Mouse (Mus musculus): ENCODE data around the gene Best2. TPM values are rescaled to one million over a fixed set of nuclear protein-coding genes. Genes with fewer than 3 reads are reported as not detected.

Best2 gene
- polyA plus RNA-seq, 1 experiment from 2014 or later = not detected

Small RNA genes within 50 kb of the gene (microRNA-seq; reads per million reads assigned to microRNA genes)
- 1.1 reads per million for gene Mir7070

Other genes with a start within 250 kb of the Best2 start
- gene Nfix, start 214.2 kb downstream of the Best2 start, polyA plus RNA-seq (2014; fragmentation: Nextera tagmentation; extraction: Ambion mirVana) = 16.3 and 16.8 TPM in 2 replicates
- 5.9 and 6.6 TPM in 2 replicates for gene Dand5, start 191.7 kb downstream of the Best2 start, polyA plus RNA-seq (2014; fragmentation: Nextera tagmentation; extraction: Ambion mirVana)
- gene Gadd45gip1, start 183.0 kb downstream of the Best2 start, polyA plus RNA-seq (2014; fragmentation: Nextera tagmentation; extraction: Ambion mirVana) = 49.9 and 53.0 TPM in 2 replicates
- gene Rad23a, start 173.9 kb downstream of the Best2 start, polyA plus RNA-seq (2014; fragmentation: Nextera tagmentation; extraction: Ambion mirVana) = 122 and 125 TPM in 2 replicates
- gene Calr, start 167.6 kb downstream of the Best2 start, polyA plus RNA-seq (2014; fragmentation: Nextera tagmentation; extraction: Ambion mirVana) = 500 and 527 TPM in 2 replicates
- 47.6 and 50.7 TPM in 2 replicates for gene Farsa, start 157.5 kb downstream of the Best2 start, polyA plus RNA-seq (2014; fragmentation: Nextera tagmentation; extraction: Ambion mirVana)
- gene Syce2, start 142.4 kb downstream of the Best2 start, polyA plus RNA-seq (2014; fragmentation: Nextera tagmentation; extraction: Ambion mirVana) = 23.7 and 25.2 TPM in 2 replicates
- 34.0 and 38.6 TPM in 2 replicates for gene Gcdh, start 120.6 kb downstream of the Best2 start, polyA plus RNA-seq (2014; fragmentation: Nextera tagmentation; extraction: Ambion mirVana)
- gene Klf1, start 112.6 kb downstream of the Best2 start, polyA plus RNA-seq (2014; fragmentation: Nextera tagmentation; extraction: Ambion mirVana) = 1.8 and 2.5 TPM in 2 replicates
- gene Dnase2a, start 106.0 kb downstream of the Best2 start, polyA plus RNA-seq (2014; fragmentation: Nextera tagmentation; extraction: Ambion mirVana) = 4.5 and 5.5 TPM in 2 replicates
- gene Mast1, start 77.2 kb downstream of the Best2 start, polyA plus RNA-seq (2014; fragmentation: Nextera tagmentation; extraction: Ambion mirVana) = 0.08 and 0.23 TPM in 2 replicates
- gene Rtbdn, start 67.5 kb downstream of the Best2 start, polyA plus RNA-seq (2014; fragmentation: Nextera tagmentation; extraction: Ambion mirVana) = 0.12 TPM in 1 of 2 replicates, not detected in the other
- gene Gm49661, start 45.1 kb downstream of the Best2 start, polyA plus RNA-seq (2014; fragmentation: Nextera tagmentation; extraction: Ambion mirVana) = not detected in 2 replicates
- 792 and 804 TPM in 2 replicates for gene Prdx2, start 44.9 kb downstream of the Best2 start, polyA plus RNA-seq (2014; fragmentation: Nextera tagmentation; extraction: Ambion mirVana)
- 71.8 and 80.8 TPM in 2 replicates for gene Rnaseh2a, start 44.8 kb downstream of the Best2 start, polyA plus RNA-seq (2014; fragmentation: Nextera tagmentation; extraction: Ambion mirVana)
- 10.1 and 10.9 TPM in 2 replicates for gene Junb, start 35.8 kb downstream of the Best2 start, polyA plus RNA-seq (2014; fragmentation: Nextera tagmentation; extraction: Ambion mirVana)
- gene Hook2, start 23.9 kb downstream of the Best2 start, polyA plus RNA-seq (2014; fragmentation: Nextera tagmentation; extraction: Ambion mirVana) = 5.0 and 5.1 TPM in 2 replicates
- 91.5 and 109 TPM in 2 replicates for gene Asna1, start 10.8 kb upstream of the Best2 start, polyA plus RNA-seq (2014; fragmentation: Nextera tagmentation; extraction: Ambion mirVana)
- 92.0 and 95.9 TPM in 2 replicates for gene Trir, start 12.3 kb upstream of the Best2 start, polyA plus RNA-seq (2014; fragmentation: Nextera tagmentation; extraction: Ambion mirVana)
- 13.0 and 15.2 TPM in 2 replicates for gene Tnpo2, start 22.4 kb upstream of the Best2 start, polyA plus RNA-seq (2014; fragmentation: Nextera tagmentation; extraction: Ambion mirVana)
- gene Fbxw9, start 45.5 kb upstream of the Best2 start, polyA plus RNA-seq (2014; fragmentation: Nextera tagmentation; extraction: Ambion mirVana) = 16.6 and 21.6 TPM in 2 replicates
- gene Gm5741, start 53.5 kb upstream of the Best2 start, polyA plus RNA-seq (2014; fragmentation: Nextera tagmentation; extraction: Ambion mirVana) = not detected in 2 replicates
- gene Dhps, start 57.2 kb upstream of the Best2 start, polyA plus RNA-seq (2014; fragmentation: Nextera tagmentation; extraction: Ambion mirVana) = 50.7 and 55.8 TPM in 2 replicates
- gene Wdr83os, start 66.2 kb upstream of the Best2 start, polyA plus RNA-seq (2014; fragmentation: Nextera tagmentation; extraction: Ambion mirVana) = 125 and 136 TPM in 2 replicates
- 35.4 and 43.0 TPM in 2 replicates for gene Wdr83, start 66.8 kb upstream of the Best2 start, polyA plus RNA-seq (2014; fragmentation: Nextera tagmentation; extraction: Ambion mirVana)
- gene Man2b1, start 68.7 kb upstream of the Best2 start, polyA plus RNA-seq (2014; fragmentation: Nextera tagmentation; extraction: Ambion mirVana) = 32.9 and 35.7 TPM in 2 replicates
- 0.80 and 1.1 TPM in 2 replicates for gene Zfp791, start 108.6 kb upstream of the Best2 start, polyA plus RNA-seq (2014; fragmentation: Nextera tagmentation; extraction: Ambion mirVana)
- not detected in 2 replicates for gene Cks1brt, start 137.4 kb upstream of the Best2 start, polyA plus RNA-seq (2014; fragmentation: Nextera tagmentation; extraction: Ambion mirVana)
- gene Olfr371, start 211.5 kb upstream of the Best2 start, polyA plus RNA-seq (2014; fragmentation: Nextera tagmentation; extraction: Ambion mirVana) = not detected in 2 replicates